Mouse (Mus musculus): ENCODE results near the gene Olfr1511. TPM values are rescaled to one million over a fixed set of nuclear protein-coding genes. Genes with fewer than 3 reads are reported as not detected.
"Not testable (repeated sequence)": the region's sequence is repeated elsewhere in the genome, so short reads cannot be mapped to it uniquely, and the experiment has no call there.

Gene Olfr1511
- polyA plus RNA-seq (2012; rRNA removed) = not detected in 2 replicates

GRCm38 (mm10) chr14:52397279-52397678 is at the start of gene Olfr1511:
TSS of gene Olfr1511 (minus strand) at chr14:52397379.
- no peak for DNase-seq
- H3K4me1 ChIP-seq (ENCODE audit: control insufficient read depth, insufficient read depth, low read length) = no peaks in the 10 kb centered on the region
- WGBS = 73% methylated on average over 4 of the region's 4 CpGs
- no peak within 1 kb of the TSS for H3K4me3 ChIP-seq (replicated peaks; ENCODE audit: extremely low read depth, low read depth, low read length)
- TF ChIP-seq POLR2A (IDR thresholded peaks at IDR 0.05; ENCODE audit: borderline replicate concordance, extremely low read depth, low read depth, low read length) = no peak
- TF ChIP-seq CTCF (IDR thresholded peaks at IDR 0.05; ENCODE audit: insufficient read depth, low read length) = no peak

- no peak for TF ChIP-seq POLR2A (IDR thresholded peaks at IDR 0.05; ENCODE audit: borderline replicate concordance, extremely low read depth, low read depth, low read length)
- TF ChIP-seq CTCF (IDR thresholded peaks at IDR 0.05; ENCODE audit: insufficient read depth, low read length) = no peak
- Histone ChIP-seq H3K4me1 (ENCODE audit: control insufficient read depth, insufficient read depth, low read length) (no peaks in the 10 kb centered on the region), H3K4me3 (replicated peaks; ENCODE audit: extremely low read depth, low read depth, low read length) (no peak within 1 kb of the TSS)
- DNase-seq = no peak
Measured at GRCm38 (mm10) chr14:52442690-52443089, 45.5 kb upstream of the Olfr1511 start, which contains the start of gene Olfr1509. TSS of gene Olfr1509 (plus strand) at chr14:52442990.

- no peak for DNase-seq
- no peak for TF ChIP-seq CTCF (IDR thresholded peaks at IDR 0.05; ENCODE audit: insufficient read depth, low read length)
- 83% methylated on average over 1 of the region's 1 CpGs for WGBS
- no peaks in the 10 kb centered on the region for H3K4me1 ChIP-seq (ENCODE audit: control insufficient read depth, insufficient read depth, low read length)
- no peak overlapping the region for H3K4me3 ChIP-seq (replicated peaks; ENCODE audit: extremely low read depth, low read depth, low read length)
Measured at GRCm38 (mm10) chr14:52427686-52428085, 30.5 kb upstream of the Olfr1511 start.

- 86% methylated on average over 3 of the region's 3 CpGs for WGBS
- no peak within 1 kb of the TSS for H3K4me3 ChIP-seq (replicated peaks; ENCODE audit: extremely low read depth, low read depth, low read length)
- no peaks in the 10 kb centered on the region for H3K4me1 ChIP-seq (ENCODE audit: control insufficient read depth, insufficient read depth, low read length)
- no peak for DNase-seq
- TF ChIP-seq CTCF (IDR thresholded peaks at IDR 0.05; ENCODE audit: insufficient read depth, low read length) (no peak), POLR2A (IDR thresholded peaks at IDR 0.05; ENCODE audit: borderline replicate concordance, extremely low read depth, low read depth, low read length) (no peak)
Measured at GRCm38 (mm10) chr14:52414273-52414672, 17.1 kb upstream of the Olfr1511 start, which contains the start of gene Olfr1510. TSS of gene Olfr1510 (minus strand) at chr14:52414373.

- 55% methylated on average over 8 of the region's 10 CpGs for WGBS
- not testable (repeated sequence) for DNase-seq; H3K4me3 ChIP-seq (replicated peaks; ENCODE audit: extremely low read depth, low read depth, low read length); H3K4me1 ChIP-seq (ENCODE audit: control insufficient read depth, insufficient read depth, low read length)
Measured at GRCm38 (mm10) chr14:52410142-52410919, 13.2 kb upstream of the Olfr1511 start.

GRCm38 (mm10) chr14:52390084-52390848 is 6.9 kb downstream of the Olfr1511 start:
- not testable (repeated sequence) for DNase-seq; H3K4me3 ChIP-seq (replicated peaks; ENCODE audit: extremely low read depth, low read depth, low read length); H3K4me1 ChIP-seq (ENCODE audit: control insufficient read depth, insufficient read depth, low read length)
- 53% methylated on average over 9 of the region's 9 CpGs for WGBS

- no peaks in the 10 kb centered on the region for H3K4me1 ChIP-seq (ENCODE audit: control insufficient read depth, insufficient read depth, low read length)
- WGBS = 60% methylated on average over 2 of the region's 2 CpGs
- no peak for DNase-seq
- TF ChIP-seq POLR2A (IDR thresholded peaks at IDR 0.05; ENCODE audit: borderline replicate concordance, extremely low read depth, low read depth, low read length) = no peak
- no peak for TF ChIP-seq CTCF (IDR thresholded peaks at IDR 0.05; ENCODE audit: insufficient read depth, low read length)
- H3K4me3 ChIP-seq (replicated peaks; ENCODE audit: extremely low read depth, low read depth, low read length) = no peak within 1 kb of the TSS
Measured at GRCm38 (mm10) chr14:52379068-52379467, 18.1 kb downstream of the Olfr1511 start, which contains the start of gene Olfr1512. TSS of gene Olfr1512 (minus strand) at chr14:52379168.

GRCm38 (mm10) chr14:52368741-52369140 is 28.4 kb downstream of the Olfr1511 start:
- TF ChIP-seq CTCF (IDR thresholded peaks at IDR 0.05; ENCODE audit: insufficient read depth, low read length) (no peak), POLR2A (IDR thresholded peaks at IDR 0.05; ENCODE audit: borderline replicate concordance, extremely low read depth, low read depth, low read length) (no peak)
- WGBS = 77% methylated on average over 3 of the region's 3 CpGs
- Histone ChIP-seq H3K4me3 (replicated peaks; ENCODE audit: extremely low read depth, low read depth, low read length) (no peak overlapping the region), H3K4me1 (ENCODE audit: control insufficient read depth, insufficient read depth, low read length) (no peaks in the 10 kb centered on the region)
- no peak for DNase-seq

- WGBS = 63% methylated on average over 4 of the region's 4 CpGs
- Histone ChIP-seq H3K4me3 (replicated peaks; ENCODE audit: extremely low read depth, low read depth, low read length) (no peak within 1 kb of the TSS), H3K4me1 (ENCODE audit: control insufficient read depth, insufficient read depth, low read length) (no peaks in the 10 kb centered on the region)
- TF ChIP-seq CTCF (IDR thresholded peaks at IDR 0.05; ENCODE audit: insufficient read depth, low read length) (no peak), POLR2A (IDR thresholded peaks at IDR 0.05; ENCODE audit: borderline replicate concordance, extremely low read depth, low read depth, low read length) (no peak)
- DNase-seq = no peak
Measured at GRCm38 (mm10) chr14:52356308-52356707, 40.9 kb downstream of the Olfr1511 start, which contains the start of gene Olfr1513. TSS of gene Olfr1513 (minus strand) at chr14:52356408.

Other genes starting within 250 kb of the Olfr1511 start
- 5.8 and 10.8 TPM in 2 replicates for gene Supt16, start 200.0 kb downstream of the Olfr1511 start, polyA plus RNA-seq (2012; rRNA removed)
- 23.6 and 32.9 TPM in 2 replicates for gene Chd8, start 139.6 kb downstream of the Olfr1511 start, polyA plus RNA-seq (2012; rRNA removed)
- 23.0 and 32.0 TPM in 2 replicates for gene Tox4, start 118.2 kb downstream of the Olfr1511 start, polyA plus RNA-seq (2012; rRNA removed)
- gene Rab2b, start 117.8 kb downstream of the Olfr1511 start, polyA plus RNA-seq (2012; rRNA removed) = 7.7 and 13.0 TPM in 2 replicates
- gene Mettl3, start 92.3 kb downstream of the Olfr1511 start, polyA plus RNA-seq (2012; rRNA removed) = 20.3 and 22.7 TPM in 2 replicates
- 6.3 and 8.1 TPM in 2 replicates for gene Sall2, start 68.6 kb downstream of the Olfr1511 start, polyA plus RNA-seq (2012; rRNA removed)
- not detected in 2 replicates for gene Olfr1513, start 41.0 kb downstream of the Olfr1511 start, polyA plus RNA-seq (2012; rRNA removed)
- not detected in 2 replicates for gene Olfr1512, start 18.2 kb downstream of the Olfr1511 start, polyA plus RNA-seq (2012; rRNA removed)
- not detected in 2 replicates for gene Olfr1510, start 17.0 kb upstream of the Olfr1511 start, polyA plus RNA-seq (2012; rRNA removed)
- gene Olfr1509, start 45.6 kb upstream of the Olfr1511 start, polyA plus RNA-seq (2012; rRNA removed) = not detected in 2 replicates
- not detected in 2 replicates for gene Olfr1508, start 70.1 kb upstream of the Olfr1511 start, polyA plus RNA-seq (2012; rRNA removed)
- gene Olfr1507, start 98.4 kb upstream of the Olfr1511 start, polyA plus RNA-seq (2012; rRNA removed) = not detected in 2 replicates

All from lung, adult 2 months (tissue).